Mouse (Mus musculus): ENCODE data around the gene Akr1a1. TPM values are rescaled to one million over a fixed set of nuclear protein-coding genes. Genes with fewer than 3 reads are reported as not detected.

The Akr1a1 gene
- total and polyA plus RNA-seq, 3 experiments = 373 to 533 (median 470) TPM

GRCm38 (mm10) chr4:116684665-116685064, 33.2 kb upstream of the Akr1a1 start:
- Histone ChIP-seq H3K9me3 (replicated peaks; ENCODE audit: low read length) (no peaks in the 10 kb centered on the region), H3K79me2 (replicated peaks; ENCODE audit: control insufficient read depth, extremely low read depth, insufficient read depth, poor library complexity, severe bottlenecking) (peaks cover 43% of the 10 kb centered on the region), H3K36me3 (replicated peaks in 1 of 2; ENCODE audit: control insufficient read depth in 1 of 2, insufficient read depth in 1 of 2, low read length in 1 of 2) (peaks cover 15 to 27% of the 10 kb centered on the region in 2 experiments), H3K9ac (ENCODE audit: insufficient read depth, low read depth) (peak overlapping the region; percentile 77), H3K4me1 (ENCODE audit: control insufficient read depth in 1 of 2, insufficient read depth in 2 of 2) (peaks cover 4 to 43% of the 10 kb centered on the region in 2 experiments; a peak in 2 of 4 replicates), H3K4me2 (ENCODE audit: insufficient read depth, low read depth, poor library complexity, severe bottlenecking) (peak overlapping the region; percentile 35), H3K27ac (ENCODE audit: insufficient read depth, low read depth) (peak overlapping the region; percentile 89; the same call in 1 of the 2 replicates), H3K4me3 (replicated peaks in 1 of 3; ENCODE audit: low read depth in 2 of 3, low read length in 2 of 3, poor library complexity in 1 of 3) (peak overlapping the region in 1 of 3 experiments; percentile 75), H3K27me3 (replicated peaks) (no peaks in the 10 kb centered on the region)
- DNase-seq (ENCODE audit: extremely low read depth) = no peak
- dilution Hi-C loops (cut with MboI; ENCODE audit: extremely low pct_ligation_motif_present, extremely low pct_unique_long_range_greater_than_20kb, low sequenced_read_pairs) (no loop called here), in situ Hi-C loops (cut with MboI; ENCODE audit: low pct_ligation_motif_present, low pct_unique_long_range_greater_than_20kb, low sequenced_read_pairs) (no loop called here)
- TF ChIP-seq HCFC1 (IDR thresholded peaks at IDR 0.05; ENCODE audit: low read depth, low read length) (no peak), MYC (IDR thresholded peaks at IDR 0.05; ENCODE audit: low read depth, low read length) (no peak), SMC3 (IDR thresholded peaks at IDR 0.05; ENCODE audit: low read depth, low read length) (no peak), RCOR1 (conservative IDR thresholded peaks at IDR 0.05; ENCODE audit: low read depth, low read length) (no peak)

GRCm38 (mm10) chr4:116683957-116684356, 32.5 kb upstream of the Akr1a1 start:
- Histone ChIP-seq H3K4me1 (ENCODE audit: control insufficient read depth in 1 of 2, insufficient read depth in 2 of 2) (peaks cover 0 to 36% of the 10 kb centered on the region in 2 experiments; a peak in 2 of 4 replicates), H3K9ac (ENCODE audit: insufficient read depth, low read depth) (no peak overlapping the region), H3K4me3 (replicated peaks in 1 of 3; ENCODE audit: low read depth in 2 of 3, low read length in 2 of 3, poor library complexity in 1 of 3) (no peak overlapping the region), H3K9me3 (replicated peaks; ENCODE audit: low read length) (no peaks in the 10 kb centered on the region), H3K4me2 (ENCODE audit: insufficient read depth, low read depth, poor library complexity, severe bottlenecking) (no peak overlapping the region), H3K36me3 (replicated peaks in 1 of 2; ENCODE audit: control insufficient read depth in 1 of 2, insufficient read depth in 1 of 2, low read length in 1 of 2) (peaks cover 8 to 20% of the 10 kb centered on the region in 2 experiments), H3K27me3 (replicated peaks) (no peaks in the 10 kb centered on the region), H3K79me2 (replicated peaks; ENCODE audit: control insufficient read depth, extremely low read depth, insufficient read depth, poor library complexity, severe bottlenecking) (peaks cover 36% of the 10 kb centered on the region), H3K27ac (ENCODE audit: insufficient read depth, low read depth) (no peak overlapping the region)
- dilution Hi-C loops (cut with MboI; ENCODE audit: extremely low pct_ligation_motif_present, extremely low pct_unique_long_range_greater_than_20kb, low sequenced_read_pairs) (no loop called here), in situ Hi-C loops (cut with MboI; ENCODE audit: low pct_ligation_motif_present, low pct_unique_long_range_greater_than_20kb, low sequenced_read_pairs) (no loop called here)
- TF ChIP-seq NRF1 (IDR thresholded peaks at IDR 0.05; ENCODE audit: low read depth, low read length) (no peak), RCOR1 (conservative IDR thresholded peaks at IDR 0.05; ENCODE audit: low read depth, low read length) (no peak), ZKSCAN1 (IDR thresholded peaks at IDR 0.05; ENCODE audit: borderline replicate concordance, low read depth, low read length) (no peak), ETS1 (conservative IDR thresholded peaks at IDR 0.05; ENCODE audit: low read depth, low read length) (no peak), CTCF (conservative IDR thresholded peaks at IDR 0.05 in 1 of 2, IDR thresholded peaks at IDR 0.05 in 1 of 2; ENCODE audit: low read depth in 2 of 2, low read length in 2 of 2) (no peak), JUN (IDR thresholded peaks at IDR 0.05; ENCODE audit: insufficient read depth, low read depth, low read length) (no peak), ZNF384 (IDR thresholded peaks at IDR 0.05; ENCODE audit: low read depth, low read length) (no peak), TBP (conservative IDR thresholded peaks at IDR 0.05; ENCODE audit: low read depth, low read length) (no peak), USF2 (conservative IDR thresholded peaks at IDR 0.05; ENCODE audit: low read depth, low read length) (no peak), ELF1 (IDR thresholded peaks at IDR 0.05; ENCODE audit: low read depth, low read length) (no peak), MAFK (IDR thresholded peaks at IDR 0.05; ENCODE audit: insufficient replicate concordance, low read length) (no peak), ZMIZ1 (IDR thresholded peaks at IDR 0.05; ENCODE audit: low read depth, low read length) (no peak), NELFE (IDR thresholded peaks at IDR 0.05; ENCODE audit: low read depth, low read length) (no peak), SMC3 (IDR thresholded peaks at IDR 0.05; ENCODE audit: low read depth, low read length) (no peak), KAT2A (IDR thresholded peaks at IDR 0.05; ENCODE audit: insufficient replicate concordance, low read length) (no peak), MAZ (IDR thresholded peaks at IDR 0.05; ENCODE audit: low read depth, low read length) (no peak)
- DNase-seq (ENCODE audit: extremely low read depth) = no peak

All from CH12.LX (cell line).